Comparison of ENCODE assay signal across 8 mouse cellular contexts in genomic region chr6:101198284-101198942, GRCm38 (mm10).
DNase-seq lines count a peak whose midpoint lies in the region; ATAC-seq and TF ChIP-seq lines count a peak whose summit lies in the region.

No protein-coding gene starts in this region.

- H3K9me3 ChIP-seq in forebrain, embryonic 12.5 days: no peaks in the 10 kb centered on the region
- no peaks in the 10 kb centered on the region for H3K9me3 ChIP-seq in kidney, embryonic 16.5 days (ENCODE audit: low read length)
- no peaks in the 10 kb centered on the region for H3K9me3 ChIP-seq in midbrain, embryonic 15.5 days
- no peaks in the 10 kb centered on the region for H3K9me3 ChIP-seq in liver, postnatal 0 days (ENCODE audit: low read length)

- H3K4me3 ChIP-seq in left cerebral cortex, adult 2 months: peak overlapping the region; percentile 41
- H3K4me3 ChIP-seq in forebrain, embryonic 12.5 days (replicated peaks): peak overlapping the region; percentile 39
- peak overlapping the region; percentile 33 for H3K4me3 ChIP-seq in kidney, embryonic 16.5 days (ENCODE audit: low read length)
- H3K4me3 ChIP-seq in midbrain, embryonic 15.5 days: peak overlapping the region; percentile 38
- no peak overlapping the region for H3K4me3 ChIP-seq in liver, postnatal 0 days (ENCODE audit: low read depth, low read length)

- H3K27ac ChIP-seq in left cerebral cortex, adult 2 months: peak overlapping the region; percentile 46; the same call in 1 of the 2 replicates
- H3K27ac ChIP-seq in forebrain, embryonic 12.5 days: peak overlapping the region; percentile 69
- no peak overlapping the region for H3K27ac ChIP-seq in kidney, embryonic 16.5 days (ENCODE audit: low read length)
- H3K27ac ChIP-seq in midbrain, embryonic 15.5 days: peak overlapping the region; percentile 67
- H3K27ac ChIP-seq in liver, postnatal 0 days (ENCODE audit: low read depth): no peak overlapping the region

- WGBS in forebrain, embryonic 12.5 days: 4% methylated on average over 24 of the region's 24 CpGs
- 10% methylated on average over 24 of the region's 24 CpGs for WGBS in kidney, embryonic 16.5 days
- 3% methylated on average over 24 of the region's 24 CpGs for WGBS in midbrain, embryonic 15.5 days
- 26% methylated on average over 24 of the region's 24 CpGs for WGBS in liver, postnatal 0 days (ENCODE audit: insufficient replicate concordance)

- H3K4me1 ChIP-seq in forebrain, embryonic 12.5 days: peaks cover 38% of the 10 kb centered on the region
- H3K4me1 ChIP-seq in kidney, embryonic 16.5 days (ENCODE audit: insufficient read depth, low read length): peaks cover 26% of the 10 kb centered on the region
- peaks cover 36% of the 10 kb centered on the region for H3K4me1 ChIP-seq in midbrain, embryonic 15.5 days
- H3K4me1 ChIP-seq in liver, postnatal 0 days (ENCODE audit: insufficient read depth): no peaks in the 10 kb centered on the region

- peak overlapping the region; percentile 45 for H3K9ac ChIP-seq in forebrain, embryonic 12.5 days
- peak overlapping the region; percentile 46 for H3K9ac ChIP-seq in kidney, embryonic 16.5 days (replicated peaks; ENCODE audit: low read length)
- peak overlapping the region; percentile 33 for H3K9ac ChIP-seq in midbrain, embryonic 15.5 days
- H3K9ac ChIP-seq in liver, postnatal 0 days (replicated peaks): no peak overlapping the region

- peak overlapping the region; percentile 88 for H3K4me2 ChIP-seq in forebrain, embryonic 12.5 days
- peak overlapping the region; percentile 46 for H3K4me2 ChIP-seq in kidney, embryonic 16.5 days (replicated peaks; ENCODE audit: low read depth, low read length)
- peak overlapping the region; percentile 70 for H3K4me2 ChIP-seq in midbrain, embryonic 15.5 days
- no peak overlapping the region for H3K4me2 ChIP-seq in liver, postnatal 0 days (ENCODE audit: low read depth, low read length)

- intact Hi-C loops in left cerebral cortex, adult 2 months (cut with DNase I): loop anchor here (5.0 to 10.0 kb wide), 3 partner anchors 231 to 524 kb away; partner anchors contain the start of gene Shq1

- TF ChIP-seq EP300 in liver, postnatal 0 days (IDR thresholded peaks at IDR 0.05; ENCODE audit: low read depth): no peak

- peak in 1 of 2 experiments; percentile 27 for DNase-seq in left cerebral cortex, adult 2 months (ENCODE audit: extremely low spot score in 1 of 2, low spot score in 2 of 2)
- DNase-seq in left cerebral cortex, adult 8-10 months (ENCODE audit: low spot score in 2 of 2): no peak
- DNase-seq in MN1 (ENCODE audit: low spot score): no peak
- no peak for DNase-seq in B cell, adult 2 months
- DNase-seq in liver, postnatal 0 days: no peak

- no peaks in the 10 kb centered on the region for H3K36me3 ChIP-seq in forebrain, embryonic 12.5 days (replicated peaks)
- H3K36me3 ChIP-seq in kidney, embryonic 16.5 days (ENCODE audit: insufficient read depth, low read length): no peaks in the 10 kb centered on the region
- no peaks in the 10 kb centered on the region for H3K36me3 ChIP-seq in midbrain, embryonic 15.5 days (replicated peaks)
- H3K36me3 ChIP-seq in liver, postnatal 0 days (replicated peaks; ENCODE audit: insufficient read depth, low read length): no peaks in the 10 kb centered on the region

- TF ChIP-seq CTCF in left cerebral cortex, adult 2 months (IDR thresholded peaks at IDR 0.05): no peak
- no peak for TF ChIP-seq CTCF in liver, postnatal 0 days (IDR thresholded peaks at IDR 0.05; ENCODE audit: low read depth)

- H3K27me3 ChIP-seq in forebrain, embryonic 12.5 days: peaks cover 25% of the 10 kb centered on the region
- no peaks in the 10 kb centered on the region for H3K27me3 ChIP-seq in kidney, embryonic 16.5 days (ENCODE audit: insufficient read depth, low read length)
- H3K27me3 ChIP-seq in midbrain, embryonic 15.5 days (replicated peaks): no peaks in the 10 kb centered on the region; the same call in 1 of the 2 replicates
- H3K27me3 ChIP-seq in liver, postnatal 0 days (ENCODE audit: insufficient read depth, low read length): peaks cover 8% of the 10 kb centered on the region; the same call in 1 of the 2 replicates

- ATAC-seq in forebrain, embryonic 12.5 days (ENCODE audit: low FRiP score): peak; percentile 64
- ATAC-seq in kidney, embryonic 16.5 days (ENCODE audit: low FRiP score, low TSS enrichment): peak; percentile 43; the same call in 1 of the 2 replicates
- ATAC-seq in midbrain, embryonic 15.5 days (replicated peaks): peak; percentile 47
- no peak for ATAC-seq in liver, postnatal 0 days

Comparison
In these comparisons a context has a peak if more than half of its experiments do, and no peak if none do; other contexts are left out.
1. H3K27ac ChIP-seq: peak in left cerebral cortex, adult 2 months (single experiment), forebrain, embryonic 12.5 days (single experiment) and midbrain, embryonic 15.5 days (single experiment); none in kidney, embryonic 16.5 days (single experiment) and liver, postnatal 0 days (single experiment).